Comparison of ENCODE assay signal across 35 mouse cellular contexts in genomic region chr11:89403436-89403835, GRCm38 (mm10).
"Had no signal": no experiment of that assay in that cellular context is flagged by ENCODE, and none has a peak within 500 bp of the region (broad histone marks: within the 10 kb centered on the region; RNA-seq: fewer than 3 reads in every experiment).

No protein-coding gene starts in this region.

- H3K27me3 ChIP-seq: heart, embryonic 12.5 days; heart, embryonic 13.5 days; heart, embryonic 15.5 days; hindbrain, embryonic 12.5 days; hindbrain, embryonic 13.5 days; hindbrain, embryonic 15.5 days; kidney, embryonic 15.5 days had no signal

- H3K9ac ChIP-seq: heart, embryonic 12.5 days; heart, embryonic 13.5 days; heart, embryonic 15.5 days; hindbrain, embryonic 12.5 days; hindbrain, embryonic 13.5 days; hindbrain, embryonic 14.5 days; hindbrain, embryonic 15.5 days; kidney, embryonic 15.5 days had no signal

- ATAC-seq: hindbrain, embryonic 16.5 days; hindbrain, postnatal 0 days; inflammation-experienced regulatory T-cells, adult 6 months; intestine, embryonic 16.5 days; intestine, postnatal 0 days had no signal

- H3K4me1 ChIP-seq: heart, embryonic 10.5 days; heart, embryonic 12.5 days; heart, embryonic 15.5 days; hindbrain, embryonic 10.5 days; hindbrain, embryonic 12.5 days; hindbrain, embryonic 13.5 days; hindbrain, embryonic 15.5 days; kidney, embryonic 15.5 days had no signal

- DNase-seq: heart, adult 2 months; heart, postnatal 10 days; heart, postnatal 14 days; heart, postnatal 36 days; heart, postnatal 4 days; kidney, adult 11 months; kidney, adult 18-20 months; kidney, adult 2 months; kidney, adult 8-10 months; kidney, adult 9 months; kidney, postnatal 10 days; kidney, postnatal 14 days; kidney, postnatal 25 days; kidney, postnatal 36 days; kidney, postnatal 4 days; layer of hippocampus, adult 9-11 months; layer of hippocampus, postnatal 36 days had no signal

- H3K4me2 ChIP-seq: heart, embryonic 11.5 days; heart, embryonic 12.5 days; heart, embryonic 13.5 days; heart, embryonic 15.5 days; hindbrain, embryonic 12.5 days; hindbrain, embryonic 13.5 days; hindbrain, embryonic 14.5 days; hindbrain, embryonic 15.5 days; kidney, embryonic 15.5 days had no signal

- H3K4me3 ChIP-seq: heart, adult 2 months; heart, embryonic 10.5 days; heart, embryonic 12.5 days; heart, embryonic 13.5 days; heart, embryonic 15.5 days; hindbrain, embryonic 10.5 days; hindbrain, embryonic 12.5 days; hindbrain, embryonic 13.5 days; hindbrain, embryonic 15.5 days; kidney, embryonic 15.5 days; layer of hippocampus, adult 2 months had no signal

- H3K9me3 ChIP-seq: heart, embryonic 10.5 days; heart, embryonic 12.5 days; heart, embryonic 13.5 days; heart, embryonic 15.5 days; hindbrain, embryonic 10.5 days; hindbrain, embryonic 12.5 days; hindbrain, embryonic 13.5 days; hindbrain, embryonic 15.5 days; kidney, embryonic 15.5 days had no signal

- H3K27ac ChIP-seq: heart, adult 2 months; heart, embryonic 10.5 days; heart, embryonic 13.5 days; heart, embryonic 15.5 days; hindbrain, embryonic 10.5 days; hindbrain, embryonic 12.5 days; hindbrain, embryonic 13.5 days; hindbrain, embryonic 14.5 days; hindbrain, embryonic 15.5 days; hindbrain, postnatal 0 days; kidney, embryonic 15.5 days; kidney, postnatal 0 days; layer of hippocampus, adult 2 months had no signal

- H3K36me3 ChIP-seq: heart, embryonic 10.5 days; heart, embryonic 12.5 days; heart, embryonic 13.5 days; heart, embryonic 15.5 days; hindbrain, embryonic 10.5 days; hindbrain, embryonic 12.5 days; hindbrain, embryonic 13.5 days; hindbrain, embryonic 15.5 days; kidney, embryonic 15.5 days had no signal
